Mouse (Mus musculus): ENCODE measurements around the gene 2310022A10Rik.

2310022A10Rik gene

DNA sequence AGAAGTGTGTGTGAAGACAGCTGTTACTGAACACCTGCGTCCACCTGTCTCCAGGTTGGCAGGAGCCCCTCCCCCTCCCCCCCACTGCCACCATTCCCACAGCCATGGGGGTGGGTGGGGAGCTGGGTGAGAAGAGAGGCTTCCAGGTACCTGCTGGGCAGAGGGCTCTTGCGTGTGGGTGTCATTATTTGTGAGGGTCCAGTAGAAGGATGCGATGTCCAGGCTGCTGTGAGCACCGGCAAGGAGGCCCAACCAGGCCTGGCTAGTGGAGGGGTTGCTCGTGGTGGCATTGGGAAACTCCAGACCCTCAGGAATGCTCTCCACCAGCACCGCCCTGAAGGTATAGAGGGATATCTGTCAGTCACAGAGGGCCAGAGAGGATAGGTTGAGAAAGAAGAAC, 12.1 kb upstream of the 2310022A10Rik start:
- no peak for DNase-seq (ENCODE audit: low read depth, low spot score)

DNA sequence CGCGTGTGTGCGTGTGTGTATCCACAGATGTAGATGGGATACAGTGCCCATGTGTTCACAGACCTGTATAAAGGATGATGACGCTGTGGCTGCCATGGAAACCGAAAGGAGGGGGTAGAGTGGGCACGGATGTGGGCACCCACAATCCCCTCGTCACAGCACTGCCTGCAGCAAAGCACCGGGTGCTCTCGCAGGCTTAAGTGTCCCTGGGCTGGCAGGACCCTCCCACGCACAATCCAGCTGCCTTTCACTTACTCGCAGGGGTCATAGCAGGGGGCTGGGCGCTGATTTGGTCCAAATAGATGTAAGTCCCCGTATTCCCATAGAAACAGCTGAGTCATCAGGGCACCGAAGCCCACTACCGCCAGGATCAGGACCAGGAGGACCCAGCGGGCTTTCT, 11.6 kb upstream of the 2310022A10Rik start:
- peak; percentile 94 for DNase-seq (ENCODE audit: low read depth, low spot score)

DNA sequence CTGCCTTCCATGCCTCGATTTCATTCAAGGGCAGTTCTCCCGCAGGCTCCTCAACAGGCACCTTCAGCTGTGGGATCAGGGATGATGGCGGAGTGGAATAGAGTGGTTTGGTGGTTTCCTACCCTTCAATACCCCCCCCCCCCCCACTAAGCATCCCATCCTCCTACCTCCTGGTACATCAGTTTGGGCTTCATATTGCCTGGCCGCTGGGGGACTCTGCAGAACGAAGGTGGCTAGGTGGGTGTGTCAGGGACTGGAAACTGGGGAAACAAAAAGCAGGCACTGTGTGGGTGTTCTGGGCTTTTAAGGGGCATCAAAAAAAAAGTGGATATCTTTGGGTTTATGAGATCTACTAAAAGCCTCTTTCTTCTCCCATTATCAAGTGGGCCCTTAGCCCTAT, 11.1 kb upstream of the 2310022A10Rik start:
- DNase-seq (ENCODE audit: low read depth, low spot score): no peak

DNA sequence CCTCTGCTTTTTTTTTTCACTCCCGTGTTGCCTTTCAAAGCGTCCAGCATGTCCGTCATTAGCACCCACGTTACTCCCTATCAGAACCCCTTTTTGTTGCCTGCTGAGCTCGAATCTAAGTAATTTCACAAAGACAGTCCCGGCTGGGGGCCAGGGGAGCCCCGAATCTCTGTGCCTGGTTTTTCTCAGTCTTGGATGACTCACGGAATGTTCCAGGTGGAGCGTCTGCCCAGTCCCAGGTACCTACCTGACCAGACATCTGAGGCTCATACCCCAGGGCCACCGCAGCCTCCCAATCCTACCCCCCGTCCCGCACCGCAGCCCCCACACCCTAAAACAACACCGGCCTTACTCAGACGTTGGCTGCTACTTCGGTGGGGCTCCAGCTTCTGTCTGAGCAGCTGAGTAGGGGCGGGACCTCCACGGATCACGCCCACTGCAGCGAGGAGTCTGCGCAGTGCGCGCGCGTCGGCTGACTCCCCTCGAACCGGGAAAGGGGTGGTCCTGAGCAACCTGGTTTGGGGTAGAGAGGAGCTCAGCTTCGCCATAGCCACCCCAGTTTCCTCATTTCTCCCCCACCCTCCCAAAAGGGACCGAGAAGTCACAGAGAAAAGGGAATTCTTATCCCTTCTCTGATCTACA, 10.5 kb upstream of the 2310022A10Rik start:
- peak; percentile 88 for DNase-seq (ENCODE audit: low read depth, low spot score)

DNA sequence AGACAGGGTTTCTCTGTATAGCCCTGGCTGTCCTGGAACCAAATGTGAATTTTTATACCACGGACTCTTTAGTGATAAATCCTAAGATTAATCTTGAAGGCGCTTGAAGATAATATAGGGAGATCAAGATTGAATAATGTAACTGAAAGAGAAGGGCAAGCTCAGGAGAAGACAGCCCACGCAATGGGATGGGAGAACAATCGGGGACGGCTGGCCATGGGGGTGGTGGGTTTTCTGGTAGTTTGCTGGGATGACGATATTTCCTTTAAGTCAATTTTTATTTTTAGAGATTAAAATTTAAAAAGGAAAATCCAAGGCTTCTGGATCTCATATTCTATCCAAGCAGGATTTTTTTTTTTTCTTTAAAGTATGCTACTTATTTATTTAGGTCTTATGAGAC, 10.0 kb upstream of the 2310022A10Rik start:
- DNase-seq (ENCODE audit: low read depth, low spot score): no peak

DNA sequence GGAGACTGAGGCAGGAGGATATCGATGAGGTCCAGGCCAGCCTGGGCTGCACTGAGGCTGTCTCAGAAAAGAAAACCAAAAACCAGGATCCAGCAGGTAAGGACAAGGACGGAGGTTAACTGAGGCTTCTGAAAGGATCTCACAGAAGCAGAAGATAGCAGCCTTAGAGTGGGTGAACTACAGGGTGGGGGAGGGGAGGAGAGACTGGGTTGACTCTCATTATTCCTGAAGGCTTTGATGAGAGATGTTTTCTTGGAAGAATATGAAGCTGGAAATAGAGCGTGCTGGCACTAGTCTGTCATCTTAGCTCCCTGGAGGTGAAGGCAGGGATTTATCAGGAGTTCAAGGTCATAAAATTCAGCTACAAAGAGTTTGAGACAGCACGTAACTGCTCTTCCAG, 9.2 kb upstream of the 2310022A10Rik start:
- DNase-seq (ENCODE audit: low read depth, low spot score): peak; percentile 46

DNA sequence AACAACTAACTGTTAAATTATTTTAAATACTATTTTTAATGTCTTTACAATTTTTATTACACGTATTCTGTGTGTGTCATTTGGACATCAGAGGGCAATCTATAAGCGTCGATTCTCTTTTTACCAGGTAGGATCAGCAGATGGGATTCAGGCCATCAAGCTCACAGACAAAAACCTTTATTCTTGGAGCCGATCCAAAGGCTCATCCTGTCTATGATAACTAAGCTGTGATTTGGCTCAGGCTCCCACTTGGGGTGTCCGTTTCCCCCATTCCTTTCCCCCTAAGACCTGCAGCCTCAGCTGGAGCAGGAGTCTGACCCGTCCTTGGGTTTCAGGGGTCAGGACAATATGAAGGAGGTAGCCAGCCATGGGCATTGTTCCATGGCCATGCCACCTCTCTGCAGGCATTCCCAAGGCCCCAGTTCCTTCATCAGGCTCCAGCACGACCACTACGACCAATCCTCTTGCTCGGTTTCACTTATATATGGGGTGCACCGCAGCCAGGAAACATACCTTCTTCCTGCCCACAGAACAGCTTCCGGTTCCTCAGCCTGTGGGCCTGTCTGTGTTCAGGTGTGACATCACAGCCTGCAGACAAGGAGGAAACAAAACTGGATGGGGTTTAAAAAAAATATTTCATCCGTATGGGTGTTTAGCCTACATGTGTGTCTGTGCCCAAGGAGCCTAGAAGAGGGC, 8.2 kb upstream of the 2310022A10Rik start:
- no peak for DNase-seq (ENCODE audit: low read depth, low spot score)

DNA sequence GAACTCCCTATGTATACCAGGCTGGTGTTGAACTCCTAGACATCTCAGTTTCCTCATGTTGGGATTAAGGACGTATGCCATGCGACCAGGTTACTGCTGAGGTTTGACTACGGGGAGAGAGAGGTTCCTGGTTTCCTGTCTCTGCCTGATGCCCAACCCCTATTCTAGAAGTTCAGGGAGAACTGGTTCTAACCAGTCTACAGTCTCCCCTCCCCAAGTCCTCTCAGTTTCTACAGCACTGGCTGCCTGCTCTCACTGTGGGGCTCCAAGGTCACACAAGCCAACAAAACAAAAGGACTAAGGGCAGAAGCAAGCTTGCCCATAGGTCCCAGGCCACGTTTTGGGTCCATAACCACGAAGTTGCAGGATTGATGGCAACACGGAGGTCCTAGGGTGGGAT, 3.4 kb upstream of the 2310022A10Rik start:
- DNase-seq (ENCODE audit: low read depth, low spot score): no peak

DNA sequence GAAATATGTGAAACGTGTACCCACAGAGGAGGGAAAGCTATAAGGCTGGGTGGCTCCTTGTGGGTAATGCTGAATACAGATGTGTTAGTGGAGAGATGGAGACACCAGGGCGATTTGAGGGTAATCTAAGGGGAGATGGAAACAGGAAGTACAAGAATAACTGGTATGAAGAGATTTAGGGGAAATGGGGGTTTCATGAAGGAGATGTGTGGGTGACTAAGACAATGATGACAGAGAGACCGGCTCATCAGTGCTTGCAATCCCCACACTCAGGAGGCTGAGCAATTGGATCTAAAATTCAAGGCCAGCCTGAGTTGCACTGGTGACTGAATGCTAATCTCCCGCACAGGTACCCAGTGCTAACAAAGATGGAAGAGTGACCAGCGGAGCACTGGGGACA, 963 bp upstream of the 2310022A10Rik start:
- DNase-seq (ENCODE audit: low read depth, low spot score): no peak

DNA sequence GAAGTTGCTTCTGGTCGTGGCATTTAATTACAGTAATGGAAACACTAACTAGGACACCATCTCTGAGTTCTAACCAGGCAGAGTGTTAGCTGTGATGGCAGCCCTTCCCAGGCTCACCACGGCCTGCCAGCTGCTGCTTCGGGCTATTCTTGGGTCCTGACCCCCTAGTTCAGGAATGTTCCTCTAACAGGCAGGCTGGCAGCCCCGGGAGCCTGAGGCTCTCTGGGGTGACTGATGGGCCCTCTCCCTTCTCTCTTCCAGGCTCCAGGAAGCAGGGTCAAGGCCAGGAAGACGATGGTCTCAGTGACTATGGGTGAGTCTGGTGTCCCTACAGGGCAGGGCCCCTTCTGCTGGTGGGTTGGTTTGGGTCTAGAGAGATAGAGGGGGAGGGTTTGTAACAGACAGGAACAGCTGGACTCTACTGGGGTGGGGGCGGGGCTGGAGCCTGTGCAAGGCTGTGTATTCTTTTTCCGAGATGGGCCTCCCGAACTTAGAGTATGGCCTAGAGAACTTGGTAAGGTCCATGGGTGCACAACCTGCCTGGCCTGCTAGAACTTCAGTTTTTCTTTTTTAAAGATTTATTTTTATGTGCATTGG, 7.4 kb downstream of the 2310022A10Rik start:
- no peak for DNase-seq (ENCODE audit: low read depth, low spot score)

DNA sequence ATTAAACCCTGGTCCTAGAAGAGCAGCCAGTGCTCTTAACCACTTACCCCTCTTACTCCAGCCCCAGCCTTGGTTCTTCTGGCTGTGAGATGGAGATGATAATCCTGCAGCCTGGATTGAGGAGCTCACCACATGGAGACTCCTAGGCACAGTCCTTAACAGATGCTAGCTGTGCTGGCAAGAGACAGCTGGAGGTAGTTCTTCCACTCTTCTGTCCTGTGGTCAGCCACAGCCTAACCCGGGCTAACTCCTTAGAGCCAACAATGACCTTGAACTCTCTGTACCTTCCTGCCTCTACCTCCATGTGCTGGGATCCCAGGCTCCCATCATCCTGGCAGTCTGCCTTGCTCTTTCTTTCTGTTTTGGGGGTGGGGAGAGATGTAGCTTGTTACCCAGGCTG, 7.9 kb downstream of the 2310022A10Rik start:
- no peak for DNase-seq (ENCODE audit: low read depth, low spot score)

DNA sequence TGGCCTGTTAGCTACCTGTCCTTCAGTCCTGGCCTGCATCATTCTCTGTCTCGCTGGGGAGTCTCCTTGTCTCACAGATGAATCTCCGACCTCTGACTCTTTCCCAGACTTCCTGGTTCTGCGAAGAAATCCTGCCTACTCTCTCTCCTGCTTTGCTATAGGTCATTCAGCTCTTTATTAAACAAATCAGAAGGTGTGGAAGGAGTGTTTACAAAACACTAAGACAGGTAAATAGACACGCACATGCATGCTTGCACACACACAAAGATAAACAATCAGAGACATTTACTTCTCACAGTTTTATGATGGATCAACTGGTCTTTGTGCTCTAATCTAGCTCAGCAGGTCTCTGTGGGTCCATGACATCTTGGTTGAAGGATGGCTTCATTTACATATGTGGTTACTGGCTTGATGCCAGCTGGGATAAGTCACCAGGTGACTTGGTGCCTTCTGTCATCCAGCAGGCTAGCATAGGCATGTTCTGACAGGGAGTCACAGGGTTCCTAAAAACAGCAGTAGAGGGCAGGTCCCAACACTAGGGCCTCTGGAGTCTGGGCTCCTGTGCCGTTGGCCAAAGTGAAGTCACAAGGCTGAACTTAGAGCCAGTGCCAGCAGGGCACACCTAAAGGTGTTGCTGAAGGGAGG, 16.7 kb downstream of the 2310022A10Rik start:
- DNase-seq (ENCODE audit: low read depth, low spot score): no peak

DNA sequence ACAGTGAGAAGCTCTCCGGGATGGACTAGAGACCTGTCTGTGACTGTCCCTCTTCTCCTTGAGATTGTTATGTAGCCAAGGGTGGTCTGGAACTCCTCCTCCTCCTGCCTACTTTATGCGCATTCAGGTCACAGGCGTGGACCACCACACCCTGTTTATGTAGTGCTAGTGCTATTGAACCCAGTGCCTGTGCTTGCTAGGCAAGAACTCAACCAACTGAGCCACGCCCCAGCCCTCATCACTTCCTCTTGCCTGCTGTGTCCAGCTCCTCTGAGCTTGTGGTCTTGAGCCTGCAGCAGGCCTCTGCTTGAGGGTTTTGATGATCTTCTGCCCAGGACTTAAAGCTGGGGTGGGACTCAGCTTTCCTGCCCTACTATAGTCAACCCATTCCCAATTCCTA, 19.1 kb downstream of the 2310022A10Rik start:
- no peak for DNase-seq (ENCODE audit: low read depth, low spot score)

DNA sequence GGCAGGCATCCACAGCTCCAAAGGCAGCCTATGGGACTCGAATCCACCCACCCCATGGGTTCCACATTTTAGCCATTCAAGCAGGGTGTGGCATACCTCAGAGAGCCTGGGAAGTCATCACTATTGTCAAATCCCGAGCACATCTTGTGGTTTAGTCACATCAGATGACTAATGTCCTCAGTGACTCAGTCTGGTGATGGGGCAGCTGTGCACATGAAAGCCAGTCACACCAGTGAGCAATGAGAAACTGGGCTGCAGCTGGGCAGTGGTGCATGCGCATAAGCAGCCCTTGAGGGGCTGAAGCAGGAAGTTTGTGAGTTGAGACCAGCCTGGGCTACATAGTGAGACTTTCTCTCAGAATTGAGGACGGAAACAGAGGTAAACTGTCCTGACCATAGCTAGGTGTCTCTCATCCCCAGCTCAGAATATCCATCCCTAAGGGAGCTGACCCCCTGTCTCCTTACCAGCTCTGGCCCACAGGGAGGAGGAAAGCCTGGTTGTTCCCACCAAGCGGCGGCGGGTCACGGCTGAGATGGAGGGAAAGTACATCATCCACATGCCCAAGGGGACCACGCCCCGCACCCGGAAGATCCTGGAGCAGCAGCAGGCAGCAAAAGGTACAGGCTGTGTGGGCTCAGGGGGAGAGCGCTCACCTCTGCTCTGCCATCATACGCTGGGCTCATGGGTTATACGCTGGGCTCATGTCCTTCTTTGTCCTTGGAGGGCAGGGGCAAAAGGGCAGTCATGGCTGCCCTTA, 21.3 kb downstream of the 2310022A10Rik start:
- DNase-seq (ENCODE audit: low read depth, low spot score): no peak

DNA sequence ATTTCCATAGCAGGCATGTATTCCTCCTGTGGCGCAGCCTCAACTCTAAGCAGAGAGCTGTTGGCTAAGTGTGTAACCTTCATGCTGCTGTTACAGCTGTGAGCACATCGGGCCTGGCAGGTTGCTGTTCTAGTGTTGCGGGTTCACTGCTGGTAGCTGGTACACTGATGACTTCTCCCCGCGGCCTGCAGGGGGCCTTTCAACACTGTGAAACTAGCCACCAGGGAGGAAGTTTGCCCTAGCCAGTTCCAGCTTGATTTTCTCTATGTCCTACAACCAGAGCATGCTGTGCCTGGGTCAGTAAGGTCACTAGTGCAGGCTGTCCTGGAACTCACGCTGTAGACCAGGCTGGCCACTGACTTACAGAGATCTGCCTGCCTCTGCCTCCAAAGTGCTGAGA, 23.9 kb downstream of the 2310022A10Rik start:
- no peak for DNase-seq (ENCODE audit: low read depth, low spot score)

DNA sequence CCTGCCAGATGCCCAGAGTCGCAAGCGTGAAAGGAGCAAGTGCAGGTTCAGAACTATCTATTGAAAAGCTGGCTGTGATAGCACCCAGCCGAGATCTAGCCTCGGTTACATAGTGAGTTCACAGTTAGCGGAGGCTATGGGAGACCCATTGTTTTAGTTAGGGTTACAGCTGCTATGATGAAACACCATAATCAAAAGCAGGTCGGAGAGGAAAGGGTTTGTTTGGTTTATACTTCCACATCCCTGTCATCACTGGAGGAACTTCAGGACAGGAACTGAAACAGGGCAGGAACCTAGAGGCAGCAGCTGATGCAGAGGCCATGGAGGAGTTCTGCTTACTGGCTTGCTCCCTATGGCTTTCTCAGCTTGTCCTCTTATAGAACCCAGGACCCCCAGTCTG, 24.6 kb downstream of the 2310022A10Rik start:
- DNase-seq (ENCODE audit: low read depth, low spot score): no peak

DNA sequence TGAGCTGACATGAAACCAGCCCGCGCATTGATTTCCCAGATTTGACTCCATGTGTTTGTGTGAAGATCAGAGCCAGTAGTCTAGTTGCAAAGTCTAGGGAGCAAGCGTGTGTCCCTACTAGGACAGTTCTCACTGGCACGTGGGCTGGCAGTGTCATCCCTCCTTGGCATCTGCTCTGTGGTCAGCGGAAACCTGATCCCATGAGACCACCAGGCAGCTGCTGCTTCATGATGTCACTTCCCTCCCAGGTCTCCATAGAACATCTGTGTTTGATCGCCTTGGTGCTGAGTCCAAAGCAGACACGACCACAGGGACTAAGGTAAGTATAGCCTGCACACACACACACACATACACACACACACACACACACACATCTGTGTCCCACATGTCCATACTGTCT, 25.4 kb downstream of the 2310022A10Rik start:
- DNase-seq (ENCODE audit: low read depth, low spot score): no peak

DNA sequence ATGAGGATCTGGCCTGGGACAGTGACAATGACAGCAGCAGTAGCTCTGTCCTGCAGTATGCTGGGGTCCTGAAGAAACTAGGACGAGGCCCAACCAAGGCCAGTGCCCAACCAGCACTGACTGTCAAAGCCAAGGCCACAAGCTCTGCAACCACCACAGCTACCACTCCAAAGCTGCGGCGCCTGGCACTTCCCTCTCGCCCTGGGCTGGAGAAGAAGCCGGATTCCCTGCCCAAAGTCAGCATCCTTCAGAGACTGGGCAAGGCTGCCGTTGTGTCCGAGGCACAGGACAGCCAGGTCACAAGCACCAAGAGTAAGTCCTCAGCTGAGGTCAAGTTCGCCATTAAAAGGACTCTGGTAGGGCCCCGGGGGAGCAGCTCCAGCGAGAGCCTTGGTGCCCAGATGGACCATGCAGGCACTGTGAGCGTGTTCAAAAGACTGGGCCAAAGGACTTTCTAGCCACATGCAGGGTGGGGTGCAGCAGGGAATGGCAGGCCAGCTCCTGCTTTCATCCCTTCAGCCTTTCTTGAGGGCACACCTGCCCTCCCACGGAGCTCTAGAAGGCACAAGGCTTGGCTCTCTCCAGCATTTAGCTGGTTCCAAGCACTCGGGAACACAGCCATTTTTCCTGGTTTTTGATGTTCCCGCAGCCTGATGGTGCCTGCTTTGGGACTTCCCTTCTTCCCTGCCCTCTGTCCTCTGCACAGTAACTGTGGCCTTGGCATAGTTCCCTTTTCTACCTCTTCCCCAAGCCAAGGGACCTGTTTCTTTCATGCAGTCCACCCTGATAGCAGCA, 27.5 kb downstream of the 2310022A10Rik start:
- no peak for DNase-seq (ENCODE audit: low read depth, low spot score)

DNA sequence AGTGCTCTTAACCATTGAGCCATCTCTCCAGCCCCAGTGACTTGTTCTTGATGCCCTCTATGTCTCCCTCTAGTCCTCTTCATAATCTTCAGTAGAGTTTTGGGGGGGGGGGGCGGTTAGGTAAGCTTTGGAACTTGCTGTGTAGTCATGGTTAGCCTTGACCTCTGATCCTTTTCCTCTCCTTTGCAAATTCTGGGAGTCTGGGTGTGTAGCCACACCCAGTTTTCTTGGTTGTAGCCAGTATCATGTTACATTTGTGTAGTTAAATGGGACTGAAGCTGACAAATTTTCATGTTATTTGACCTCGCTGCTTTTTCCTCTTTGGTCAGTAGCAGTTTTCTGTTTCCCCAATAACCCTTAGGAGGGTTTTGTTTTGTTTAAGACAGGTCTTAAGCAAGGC, 33.8 kb downstream of the 2310022A10Rik start:
- DNase-seq (ENCODE audit: low read depth, low spot score): no peak

DNA sequence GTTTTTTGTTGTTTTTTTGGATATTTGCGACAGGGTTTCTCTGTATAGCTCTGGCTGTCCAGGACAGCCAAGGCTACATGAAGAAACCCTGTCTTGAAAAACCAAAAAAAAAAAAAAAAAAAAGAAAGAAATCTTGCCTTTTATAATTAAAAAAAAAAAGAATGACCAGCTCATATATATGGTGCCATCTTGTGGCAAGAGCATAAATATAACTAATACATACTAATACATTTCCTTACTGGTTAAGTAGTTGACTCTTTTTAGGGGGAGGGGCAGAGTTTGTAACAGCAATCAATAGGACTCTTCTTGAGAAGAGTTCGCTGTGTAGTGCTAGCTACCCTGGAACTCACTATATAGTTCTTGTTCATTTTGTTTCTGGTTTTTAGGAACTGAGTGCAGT, 34.7 kb downstream of the 2310022A10Rik start:
- DNase-seq (ENCODE audit: low read depth, low spot score): no peak

DNA sequence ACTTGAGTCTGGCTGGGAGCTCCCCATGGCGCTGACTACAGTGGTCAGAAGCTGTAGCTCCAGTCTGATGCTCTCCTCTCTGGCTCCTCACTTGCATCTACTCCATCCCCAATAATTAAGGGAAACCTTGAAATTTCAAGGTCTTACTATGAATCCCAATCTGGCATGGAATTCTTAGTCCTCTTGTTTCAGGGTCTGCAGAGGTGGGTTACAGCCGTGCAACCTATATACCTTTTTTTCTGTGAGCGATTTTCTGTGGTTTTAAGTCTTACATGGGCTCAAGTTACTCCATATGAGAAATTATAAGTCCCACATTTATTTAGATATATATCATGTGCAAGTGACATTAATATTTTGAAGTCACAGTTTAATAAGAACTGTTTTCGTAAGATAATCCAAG, 37.1 kb downstream of the 2310022A10Rik start:
- DNase-seq (ENCODE audit: low read depth, low spot score): no peak

Data from telencephalon, adult 2 months (tissue).